Mouse (Mus musculus): ENCODE data around the gene Lmna.
A peak's percentile ranks its signal among the peaks of the same experiment; 100 is the strongest.

Gene Lmna

GRCm38 (mm10) chr3:88518411-88518810 is 8.7 kb upstream of the Lmna start:
- no peak for DNase-seq

- no peak for DNase-seq
These were observed 6.7 kb upstream of the Lmna start for GRCm38 (mm10) chr3:88516407-88516806.

DNA sequence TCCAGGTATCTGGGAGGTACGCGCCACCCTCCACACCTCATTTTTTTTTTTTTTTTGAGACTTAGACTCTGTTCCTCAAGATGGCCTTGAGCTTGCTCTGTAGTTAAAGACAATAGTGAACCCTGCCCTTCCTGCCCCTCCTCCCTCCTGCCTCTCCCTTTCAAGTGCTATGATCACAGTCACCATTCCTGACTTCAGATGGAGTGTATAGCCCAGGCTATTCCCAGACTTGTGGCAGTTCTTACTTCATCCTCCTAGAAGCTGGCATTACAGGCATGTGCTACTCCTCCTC is 5.3 kb upstream of the Lmna start:
- no peak for DNase-seq

DNA sequence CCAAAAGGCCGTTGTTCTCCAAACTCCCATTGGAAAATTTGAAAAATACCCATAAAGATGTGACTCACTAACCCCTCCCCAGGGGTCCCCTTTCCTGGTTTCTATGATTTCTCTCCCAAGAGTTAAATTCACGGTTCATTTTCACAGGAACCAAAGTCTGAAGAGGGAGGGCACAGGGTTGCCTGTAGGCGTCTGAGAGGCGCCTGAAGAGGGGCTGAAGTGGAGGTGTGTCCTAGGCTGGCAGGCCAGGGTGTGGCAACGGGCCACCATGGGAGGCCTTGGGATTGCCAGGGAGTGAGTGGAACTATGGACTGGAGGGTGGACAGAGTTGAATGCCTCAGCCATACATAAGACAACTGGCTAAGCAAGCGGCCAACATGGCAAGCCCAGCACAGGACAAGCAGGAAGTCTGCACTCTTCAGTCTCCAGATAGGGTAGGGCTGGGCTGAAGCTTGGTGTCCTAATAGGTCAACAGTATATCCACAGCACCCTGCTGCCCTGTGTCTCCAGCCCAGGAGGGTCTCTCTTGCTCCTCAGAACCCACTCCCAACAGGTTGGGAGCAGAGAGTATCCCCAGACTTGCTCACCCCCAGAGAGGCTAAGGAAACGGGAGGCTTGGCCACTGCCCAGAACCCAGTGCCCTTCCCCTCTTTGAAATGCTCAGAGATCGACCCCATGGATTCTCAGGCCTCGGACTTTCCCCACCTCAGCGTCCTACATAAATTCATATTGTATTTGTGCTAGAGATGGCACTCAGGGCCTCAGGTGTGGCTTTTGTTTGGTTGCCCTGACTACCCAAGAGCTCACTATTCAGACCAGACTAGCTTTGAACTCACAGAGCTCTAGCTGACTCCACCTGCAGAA is 4.7 kb upstream of the Lmna start:
- DNase-seq, result no peak

DNA sequence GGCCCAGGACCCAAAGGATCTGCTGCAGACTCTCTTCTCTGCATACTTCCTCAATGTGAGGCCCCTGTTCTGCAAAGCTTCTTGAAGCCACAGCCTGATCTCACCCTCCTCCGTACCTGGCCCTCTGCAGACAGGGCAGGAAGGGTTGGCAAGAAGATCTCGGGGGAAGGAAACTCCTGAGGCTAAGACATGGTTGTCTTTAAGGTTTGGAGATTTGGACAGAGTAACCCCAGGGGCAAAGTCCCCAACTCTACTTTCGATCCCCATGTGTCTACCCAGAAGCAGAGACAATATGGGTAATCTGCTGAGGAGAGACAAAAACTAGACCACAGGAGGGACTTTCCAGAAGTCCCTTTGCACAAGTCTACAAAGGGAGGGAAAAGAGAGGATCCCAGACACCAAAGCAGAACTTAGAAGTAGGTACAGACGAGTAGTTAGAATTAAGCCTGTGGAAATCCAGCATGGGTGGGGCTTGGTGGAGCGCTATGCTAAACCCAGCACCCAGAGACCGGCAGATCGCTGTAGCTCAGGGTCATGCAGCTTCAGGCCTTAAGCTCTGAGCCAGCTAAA is 3.9 kb upstream of the Lmna start:
- no peak for DNase-seq

DNA sequence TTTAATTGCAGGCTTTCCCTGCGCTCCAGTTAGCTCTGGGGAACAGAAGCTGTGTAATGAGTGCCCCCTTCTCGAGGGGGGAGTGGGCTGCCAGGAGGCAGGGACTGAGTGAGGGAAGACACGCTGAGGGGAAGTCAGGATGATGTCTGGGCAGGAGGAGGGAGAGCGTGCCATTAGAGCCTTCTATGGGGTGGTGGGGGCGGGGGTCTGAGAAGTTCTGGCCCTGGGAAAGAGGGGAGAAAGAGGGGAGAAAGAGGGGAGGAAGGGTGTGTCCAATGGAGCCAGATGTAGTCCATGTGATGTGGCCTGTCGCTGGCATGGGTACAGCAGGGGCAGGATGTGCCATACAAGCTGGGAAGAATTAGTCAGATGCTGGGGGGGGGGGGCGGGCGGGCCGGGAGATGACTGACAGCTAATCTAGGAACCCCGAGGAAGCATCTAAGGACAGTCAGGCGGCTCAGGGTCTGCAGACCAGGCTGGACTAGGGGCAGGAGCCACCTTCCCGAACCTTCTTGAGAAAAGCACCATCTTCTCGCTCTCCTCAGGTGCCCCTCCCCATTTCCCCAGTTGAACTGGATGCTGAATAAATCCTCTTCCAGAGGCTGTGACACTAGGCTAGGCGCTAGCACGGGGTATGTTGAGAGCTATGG is 3.3 kb upstream of the Lmna start:
- no peak for DNase-seq

- DNase-seq, result no peak
These were observed 2.6 kb upstream of the Lmna start for GRCm38 (mm10) chr3:88512141-88512895.

DNA sequence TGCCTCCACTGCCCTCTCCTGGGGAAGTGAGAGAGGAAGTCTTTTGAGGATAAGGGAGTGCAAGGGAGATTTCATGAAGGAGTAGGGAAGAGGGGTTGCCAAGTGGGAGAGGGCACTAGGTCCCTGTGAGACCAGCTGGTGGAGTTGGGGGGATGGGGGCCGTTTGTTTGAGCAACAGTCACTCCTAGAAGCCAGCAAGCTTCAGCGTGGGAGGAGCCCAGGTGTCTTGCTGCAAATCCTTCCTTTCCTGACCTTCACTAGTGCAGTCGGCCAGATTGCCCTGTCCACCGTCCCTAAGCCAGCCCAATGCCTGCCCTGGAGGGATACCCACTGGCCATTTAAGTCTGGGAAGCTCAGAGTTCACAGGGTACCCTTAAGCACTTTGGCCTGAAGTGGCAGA is 1.8 kb upstream of the Lmna start:
- no peak for DNase-seq

DNA sequence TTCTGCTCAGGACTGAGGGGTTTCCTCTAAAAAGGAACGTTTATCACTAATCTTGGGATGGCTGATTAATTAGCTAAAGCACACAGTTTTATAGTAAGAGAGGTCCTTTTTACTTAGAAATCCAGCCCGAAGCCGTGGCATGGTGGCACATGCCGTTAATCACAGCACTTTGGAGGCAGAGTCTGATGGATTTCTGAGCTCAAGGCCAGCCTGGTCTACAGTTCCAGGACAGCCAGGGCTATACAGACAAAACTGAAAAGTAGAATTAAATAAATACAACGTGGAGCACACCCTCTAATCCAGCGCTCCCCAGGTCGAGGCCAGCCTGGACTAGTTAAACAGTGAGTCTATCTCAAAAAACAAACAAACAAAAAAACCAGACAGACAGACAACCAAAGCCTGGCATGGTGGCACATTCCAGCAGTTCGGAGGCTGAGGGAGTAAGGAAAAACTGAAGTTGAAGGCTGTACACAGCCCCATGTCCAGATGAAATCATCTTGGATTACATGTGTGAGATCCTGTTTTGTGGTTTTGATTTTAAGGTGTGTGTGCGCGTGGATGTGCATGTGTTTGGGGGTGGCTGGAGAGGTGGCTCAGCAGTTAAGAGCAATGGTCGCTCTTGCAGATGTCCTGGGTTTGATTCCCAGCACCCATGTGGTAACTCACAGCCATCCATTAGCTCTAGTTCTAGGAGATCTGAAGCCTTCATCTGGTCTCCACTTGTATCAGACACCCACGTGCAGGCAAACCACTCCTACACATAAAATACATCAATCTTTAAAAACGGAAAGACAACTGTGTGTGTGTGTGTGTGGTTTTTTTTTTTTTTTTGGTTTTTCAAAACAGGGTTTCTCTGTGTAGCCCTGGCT is 899 bp upstream of the Lmna start:
- DNase-seq, result no peak

GRCm38 (mm10) chr3:88509250-88509649 is 506 bp downstream of the Lmna start:
- no peak for DNase-seq

DNA sequence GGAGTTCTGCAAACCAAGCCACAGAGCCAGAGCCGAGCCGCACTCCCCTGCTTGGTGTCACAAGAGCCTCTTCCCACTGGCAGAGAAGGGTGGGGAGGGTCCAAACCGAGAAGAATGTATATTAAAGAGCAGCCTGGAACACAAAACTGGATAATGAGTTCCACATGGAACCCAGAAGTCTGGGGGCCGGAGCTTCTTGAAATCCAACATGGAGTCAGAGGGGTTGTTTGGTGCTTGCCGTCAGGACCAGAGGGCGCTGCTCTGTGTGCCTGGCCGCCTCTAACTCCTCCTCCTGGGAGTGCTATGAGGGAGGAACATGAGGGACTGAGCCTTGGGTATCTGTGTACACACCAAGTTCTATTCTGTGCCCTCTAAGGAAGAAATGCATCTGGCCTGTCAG is 4.0 kb downstream of the Lmna start:
- DNase-seq, result no peak

- DNase-seq, result no peak
These were observed 4.7 kb downstream of the Lmna start for GRCm38 (mm10) chr3:88505081-88505480.

DNA sequence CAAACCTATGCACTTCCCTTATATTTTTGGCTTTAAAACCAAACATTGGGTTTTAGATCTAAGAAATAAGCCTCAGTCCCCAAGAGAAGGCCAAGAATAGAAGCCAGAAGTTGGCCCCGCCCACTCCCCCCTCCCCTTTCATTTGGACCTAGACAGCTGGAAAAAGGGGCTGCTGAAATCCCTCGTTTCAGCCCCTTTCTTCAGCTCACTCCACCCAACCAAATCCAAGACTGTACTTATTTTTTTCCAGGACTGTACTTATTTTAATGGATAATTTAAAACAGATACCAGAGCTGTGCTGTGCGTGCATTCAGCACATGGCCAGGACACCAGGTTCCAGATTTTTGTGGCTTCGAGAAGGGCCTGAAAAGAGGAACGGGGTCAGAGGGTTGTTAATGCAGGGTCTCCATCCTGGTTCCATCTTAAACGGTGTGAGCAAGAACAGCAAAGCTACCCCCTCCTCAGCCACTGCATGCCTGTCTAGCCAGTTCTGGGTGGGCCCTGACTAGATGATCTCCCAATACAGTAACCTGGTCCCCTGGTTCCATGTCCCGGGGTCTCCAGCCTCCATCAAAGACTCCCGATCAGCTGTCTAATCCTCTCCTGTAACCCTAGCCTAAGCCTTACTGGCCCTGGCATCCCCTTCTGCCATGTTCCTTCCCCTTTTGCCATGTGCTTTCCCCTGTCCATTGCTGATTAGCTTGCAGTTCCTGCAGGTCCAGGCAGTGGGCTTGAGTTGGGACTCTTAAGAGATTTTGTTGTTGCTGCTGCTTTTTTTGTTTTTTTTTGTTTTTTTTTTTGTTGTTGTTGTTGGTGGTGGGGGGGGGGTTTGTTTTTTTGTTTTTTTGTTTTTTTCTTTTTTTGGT is 5.6 kb downstream of the Lmna start:
- no peak for DNase-seq

- DNase-seq, result no peak
These were observed 6.3 kb downstream of the Lmna start for GRCm38 (mm10) chr3:88503505-88503863.

DNA sequence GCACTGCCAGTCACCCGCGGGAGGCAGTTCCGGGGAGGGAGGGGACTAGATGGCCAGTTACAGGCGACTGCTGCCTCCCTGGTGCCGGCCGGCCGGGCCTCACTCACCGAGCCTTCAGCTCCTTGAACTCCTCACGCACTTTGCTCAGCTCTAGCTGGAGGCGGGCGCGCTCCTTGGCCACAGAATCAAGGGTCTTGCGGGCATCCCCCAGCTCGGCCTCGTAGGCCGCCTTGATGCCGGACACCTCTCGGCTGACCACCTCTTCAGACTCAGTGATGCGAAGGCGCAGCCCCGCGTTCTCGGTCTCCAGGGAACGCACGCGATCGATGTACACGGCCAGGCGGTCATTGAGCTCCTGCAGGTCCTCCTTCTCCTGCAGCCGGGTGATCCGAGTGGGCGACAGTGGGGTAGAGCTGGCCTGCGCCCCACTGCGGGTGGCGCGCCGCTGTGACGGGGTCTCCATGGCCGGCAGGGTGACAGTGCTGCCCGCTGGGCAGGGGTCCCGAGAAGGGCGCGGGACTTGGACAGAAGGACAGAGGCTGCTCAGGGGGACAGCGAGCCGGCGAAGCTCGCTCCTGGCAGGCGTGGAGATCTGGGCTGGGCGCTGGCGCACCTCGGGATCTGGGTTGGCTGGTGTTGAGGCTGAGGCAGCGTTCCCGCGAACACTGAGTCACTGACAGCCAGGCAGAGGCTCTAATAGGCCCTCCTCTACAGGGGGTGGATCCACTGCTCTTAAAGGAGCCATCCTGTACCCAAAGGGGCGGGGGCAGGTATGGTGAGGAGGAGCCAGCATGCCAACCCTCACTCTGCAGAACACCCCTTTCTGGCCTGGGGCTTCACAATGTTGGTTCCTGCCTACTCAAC is 6.9 kb downstream of the Lmna start:
- DNase-seq, result peak in 1 of 2 experiments; percentile 40

DNA sequence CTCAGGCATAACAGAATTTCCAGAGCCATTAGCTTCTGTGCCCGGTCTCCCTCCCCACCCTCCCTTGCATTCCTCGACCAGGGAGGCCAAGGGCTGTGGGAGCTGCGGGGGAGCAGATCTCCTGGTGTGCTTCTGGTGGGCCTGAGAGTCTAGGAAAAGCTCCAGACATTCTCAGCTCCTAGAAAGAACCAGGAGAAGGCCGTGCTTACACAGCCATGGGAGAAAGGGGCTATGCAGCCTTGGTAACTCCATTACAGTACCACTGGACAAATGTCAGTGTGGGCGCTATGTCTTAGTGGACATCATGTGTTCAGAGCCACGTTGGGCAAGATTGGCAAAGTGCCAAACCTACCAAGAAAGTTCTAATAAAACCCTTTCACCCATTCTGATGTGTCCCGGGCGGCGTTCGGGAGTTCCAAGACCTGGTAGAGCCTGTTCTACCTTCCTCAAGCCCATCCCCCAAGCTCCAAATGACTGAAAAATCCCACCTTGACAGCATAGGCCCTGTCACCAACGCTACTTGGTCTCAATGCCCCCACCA is 7.7 kb downstream of the Lmna start:
- DNase-seq, result no peak

GRCm38 (mm10) chr3:88501366-88502030 is 8.3 kb downstream of the Lmna start:
- DNase-seq, result no peak

- no peak for DNase-seq
These were observed 8.9 kb downstream of the Lmna start for GRCm38 (mm10) chr3:88500655-88501365.

- no peak for DNase-seq
These were observed 9.7 kb downstream of the Lmna start for GRCm38 (mm10) chr3:88500087-88500486.
